Mouse (Mus musculus) neural tube, embryonic 12.5 days (tissue): ENCODE data around the gene Iqck. TPM values are rescaled to one million over a fixed set of nuclear protein-coding genes. Genes with fewer than 3 reads are reported as not detected.

Experiments used
- ATAC-seq: fragments of 200-750 bp; cut with Nextera tagmentation; 2 replicates; pipeline ENCODE4 v1.8.0; 2017; ENCODE audit warnings: low read depth, mild to moderate bottlenecking, moderate TSS enrichment, moderate library complexity; ENCODE audit not compliant: low FRiP score
- H3K27ac ChIP-seq: fragments of 300-500 bp; sonication (generic); 2 replicates; pipeline ENCODE4 v1.5.1; 2016
- H3K27me3 ChIP-seq: fragments of 300-500 bp; sonication (generic); replicated peaks from 2 replicates; pipeline ENCODE4 v1.6.1; 2016; ENCODE audit warnings: mild to moderate bottlenecking
- H3K36me3 ChIP-seq: fragments of 300-500 bp; sonication (generic); 2 replicates; pipeline ENCODE4 v1.6.1; 2016; ENCODE audit warnings: mild to moderate bottlenecking
- H3K4me1 ChIP-seq: fragments of 300-500 bp; sonication (generic); 2 replicates; pipeline ENCODE4 v1.6.1; 2016
- H3K4me2 ChIP-seq: fragments of 300-500 bp; sonication (generic); replicated peaks from 2 replicates; pipeline ENCODE4 v1.6.1; 2016; ENCODE audit warnings: mild to moderate bottlenecking
- H3K4me3 ChIP-seq: fragments of 300-500 bp; sonication (generic); 2 replicates; pipeline ENCODE4 v1.5.1; 2016
- H3K9ac ChIP-seq: fragments of 300-500 bp; sonication (generic); 2 replicates; pipeline ENCODE4 v1.6.1; 2016; ENCODE audit warnings: mild to moderate bottlenecking
- H3K9me3 ChIP-seq: fragments of 300-500 bp; sonication (generic); 2 replicates; pipeline ENCODE4 v1.6.1; 2016; ENCODE audit warnings: mild to moderate bottlenecking
- WGBS: fragments of 180-500 bp; shearing (Covaris S2); methylation state at CpG from one replicate; pipeline ENCODE4 v1.1.7; 2016; 5-methylcytosine and 5-hydroxymethylcytosine counted together
- polyA plus RNA-seq: library from polyadenylated mRNA; unstranded; fragments of >200 nt; fragmentation: Nextera tagmentation; extraction: Ambion mirVana; gene quantifications from 2 replicates; pipeline ENCODE4 v1.2.1, GENCODE M21; 2016

Gene Iqck
- polyA plus RNA-seq, 1 experiment from 2014 or later = 3.1 TPM

GRCm38 (mm10) chr7:118944884-118945283, 89.3 kb downstream of the Iqck start:
- ATAC-seq = no peak

GRCm38 (mm10) chr7:118947241-118947640, 91.7 kb downstream of the Iqck start:
- Histone ChIP-seq H3K36me3 (no peaks in the 10 kb centered on the region), H3K4me3 (no peak overlapping the region), H3K27me3 (no peaks in the 10 kb centered on the region), H3K9me3 (no peaks in the 10 kb centered on the region), H3K4me2 (no peak overlapping the region), H3K27ac (no peak overlapping the region), H3K9ac (no peak overlapping the region), H3K4me1 (peaks cover 8% of the 10 kb centered on the region)
- ATAC-seq = no peak
- WGBS = 71% methylated on average over 3 of the region's 3 CpGs

More at GRCm38 (mm10) chr7:118944884-118945283, 89.3 kb downstream of the Iqck start:
- no peaks in the 10 kb centered on the region for H3K36me3 ChIP-seq
- no peak overlapping the region for H3K4me2 ChIP-seq
- H3K27ac ChIP-seq = no peak overlapping the region
- no peaks in the 10 kb centered on the region for H3K9me3 ChIP-seq
- H3K27me3 ChIP-seq = no peaks in the 10 kb centered on the region
- 31% methylated on average over 2 of the region's 2 CpGs for WGBS
- H3K4me3 ChIP-seq = no peak overlapping the region
- no peak overlapping the region for H3K9ac ChIP-seq
- peaks cover 8% of the 10 kb centered on the region for H3K4me1 ChIP-seq

- H3K9ac ChIP-seq = no peak overlapping the region
- H3K4me2 ChIP-seq = no peak overlapping the region
- no peak overlapping the region for H3K4me3 ChIP-seq
- ATAC-seq = no peak
- no peaks in the 10 kb centered on the region for H3K4me1 ChIP-seq
- WGBS = 62% methylated on average over 2 of the region's 2 CpGs
- no peaks in the 10 kb centered on the region for H3K36me3 ChIP-seq
- no peaks in the 10 kb centered on the region for H3K27me3 ChIP-seq
- H3K27ac ChIP-seq = no peak overlapping the region
- no peaks in the 10 kb centered on the region for H3K9me3 ChIP-seq
Measured at GRCm38 (mm10) chr7:118948677-118949282, 93.2 kb downstream of the Iqck start.

- no peak for ATAC-seq
- Histone ChIP-seq H3K4me2 (no peak overlapping the region), H3K9ac (no peak overlapping the region), H3K4me1 (no peaks in the 10 kb centered on the region), H3K36me3 (no peaks in the 10 kb centered on the region), H3K9me3 (no peaks in the 10 kb centered on the region), H3K27ac (no peak overlapping the region), H3K4me3 (no peak overlapping the region), H3K27me3 (no peaks in the 10 kb centered on the region)
- WGBS = 77% methylated on average over 7 of the region's 7 CpGs
Measured at GRCm38 (mm10) chr7:118949749-118950148, 94.2 kb downstream of the Iqck start.

- H3K4me2 ChIP-seq = no peak overlapping the region
- H3K9ac ChIP-seq = no peak overlapping the region
- H3K4me3 ChIP-seq = no peak overlapping the region
- H3K27ac ChIP-seq = no peak overlapping the region
- H3K36me3 ChIP-seq = no peaks in the 10 kb centered on the region
- no peak for ATAC-seq
- no peaks in the 10 kb centered on the region for H3K9me3 ChIP-seq
- WGBS = 65% methylated on average over 11 of the region's 11 CpGs
- H3K4me1 ChIP-seq = no peaks in the 10 kb centered on the region
- no peaks in the 10 kb centered on the region for H3K27me3 ChIP-seq
Measured at GRCm38 (mm10) chr7:118953626-118954282, 98.2 kb downstream of the Iqck start.

GRCm38 (mm10) chr7:118954968-118955367, 99.4 kb downstream of the Iqck start:
- Histone ChIP-seq H3K27ac (no peak overlapping the region), H3K4me3 (no peak overlapping the region), H3K36me3 (no peaks in the 10 kb centered on the region), H3K4me1 (no peaks in the 10 kb centered on the region), H3K9ac (no peak overlapping the region), H3K9me3 (no peaks in the 10 kb centered on the region), H3K4me2 (no peak overlapping the region), H3K27me3 (no peaks in the 10 kb centered on the region)
- ATAC-seq = no peak
- WGBS = 93% methylated on average over 1 of the region's 1 CpGs

GRCm38 (mm10) chr7:118956616-118957246, 101.2 kb downstream of the Iqck start:
- no peak overlapping the region for H3K9ac ChIP-seq
- 88% methylated on average over 4 of the region's 4 CpGs for WGBS
- no peak for ATAC-seq

GRCm38 (mm10) chr7:118959209-118959608, 103.7 kb downstream of the Iqck start:
- no peak for ATAC-seq
- Histone ChIP-seq H3K9me3 (no peaks in the 10 kb centered on the region), H3K27me3 (no peaks in the 10 kb centered on the region), H3K4me1 (no peaks in the 10 kb centered on the region), H3K27ac (no peak overlapping the region), H3K9ac (no peak overlapping the region), H3K36me3 (no peaks in the 10 kb centered on the region), H3K4me3 (no peak overlapping the region), H3K4me2 (no peak overlapping the region)
- 57% methylated on average over 7 of the region's 7 CpGs for WGBS

More at GRCm38 (mm10) chr7:118956616-118957246, 101.2 kb downstream of the Iqck start:
- H3K27ac ChIP-seq = no peak overlapping the region
- no peaks in the 10 kb centered on the region for H3K27me3 ChIP-seq
- H3K4me2 ChIP-seq = no peak overlapping the region
- no peak overlapping the region for H3K4me3 ChIP-seq
- no peaks in the 10 kb centered on the region for H3K4me1 ChIP-seq
- no peaks in the 10 kb centered on the region for H3K36me3 ChIP-seq
- no peaks in the 10 kb centered on the region for H3K9me3 ChIP-seq

- WGBS = 7% methylated on average over 3 of the region's 3 CpGs
- peaks cover 7% of the 10 kb centered on the region; the same call in 1 of the 2 replicates for H3K36me3 ChIP-seq
- no peak for ATAC-seq
Measured at GRCm38 (mm10) chr7:118964777-118965176, 109.2 kb downstream of the Iqck start.

GRCm38 (mm10) chr7:118965198-118965597, 109.6 kb downstream of the Iqck start:
- WGBS = 39% methylated on average over 7 of the region's 7 CpGs

More at GRCm38 (mm10) chr7:118964777-118965176, 109.2 kb downstream of the Iqck start:
- H3K9me3 ChIP-seq = no peaks in the 10 kb centered on the region
- peaks cover 4% of the 10 kb centered on the region for H3K4me1 ChIP-seq
- no peak overlapping the region for H3K9ac ChIP-seq
- no peak overlapping the region for H3K4me3 ChIP-seq
- H3K4me2 ChIP-seq = no peak overlapping the region
- no peak overlapping the region for H3K27ac ChIP-seq
- no peaks in the 10 kb centered on the region for H3K27me3 ChIP-seq

GRCm38 (mm10) chr7:118968870-118969269, 113.3 kb downstream of the Iqck start:
- no peaks in the 10 kb centered on the region for H3K9me3 ChIP-seq
- ATAC-seq = no peak
- H3K27me3 ChIP-seq = no peaks in the 10 kb centered on the region
- H3K27ac ChIP-seq = no peak overlapping the region
- peaks cover 12% of the 10 kb centered on the region for H3K36me3 ChIP-seq
- no peak overlapping the region for H3K9ac ChIP-seq
- no peak overlapping the region for H3K4me3 ChIP-seq
- H3K4me2 ChIP-seq = no peak overlapping the region
- peaks cover 20% of the 10 kb centered on the region for H3K4me1 ChIP-seq
- WGBS = 94% methylated on average over 3 of the region's 3 CpGs

More at GRCm38 (mm10) chr7:118965198-118965597, 109.6 kb downstream of the Iqck start:
- Histone ChIP-seq H3K36me3 (peaks cover 7% of the 10 kb centered on the region; the same call in 1 of the 2 replicates), H3K27me3 (no peaks in the 10 kb centered on the region), H3K4me3 (no peak overlapping the region), H3K4me2 (no peak overlapping the region), H3K27ac (no peak overlapping the region), H3K9me3 (no peaks in the 10 kb centered on the region), H3K4me1 (peaks cover 4% of the 10 kb centered on the region), H3K9ac (no peak overlapping the region)
- no peak for ATAC-seq

- 84% methylated on average over 8 of the region's 8 CpGs for WGBS
- H3K27ac ChIP-seq = no peak overlapping the region
- peaks cover 33% of the 10 kb centered on the region for H3K36me3 ChIP-seq
- no peak overlapping the region for H3K4me3 ChIP-seq
- no peaks in the 10 kb centered on the region for H3K9me3 ChIP-seq
- H3K4me2 ChIP-seq = no peak overlapping the region
- peaks cover 21% of the 10 kb centered on the region for H3K4me1 ChIP-seq
- H3K9ac ChIP-seq = no peak overlapping the region
- H3K27me3 ChIP-seq = no peaks in the 10 kb centered on the region
- ATAC-seq = no peak
Measured at GRCm38 (mm10) chr7:118971499-118971898, 115.9 kb downstream of the Iqck start.
